Mouse (Mus musculus): Measurements from ENCODE around the gene Tenm3. TPM values are rescaled to one million over a fixed set of nuclear protein-coding genes. Genes with fewer than 3 reads are reported as not detected.

Tenm3 gene
- polyA plus RNA-seq, 1 experiment from 2014 or later: 18.2 TPM

DNA sequence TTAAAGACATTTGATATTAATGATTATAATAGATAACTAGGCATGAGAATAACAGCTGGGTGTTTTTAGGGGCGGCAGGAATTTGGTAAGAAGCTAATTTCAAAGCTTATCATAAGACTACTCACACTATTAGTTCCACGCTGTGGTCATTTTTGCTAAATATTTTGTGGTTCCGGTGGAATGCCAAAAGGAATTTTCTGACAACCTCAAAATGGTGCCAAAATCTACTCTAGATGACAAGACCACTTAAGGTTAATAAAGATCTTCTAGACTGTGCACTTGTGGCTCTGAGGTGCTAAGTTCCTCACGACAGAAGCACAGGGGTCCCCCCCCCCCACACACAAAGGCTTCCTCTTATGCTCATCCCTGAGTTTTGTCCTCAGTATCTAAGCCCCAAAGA, 21.5 kb downstream of the Tenm3 start:
- Histone ChIP-seq H3K4me1 (ENCODE audit: control insufficient read depth, insufficient read depth, low read length) (no peaks in the 10 kb centered on the region; the same call in 1 of the 2 replicates), H3K36me3 (ENCODE audit: control insufficient read depth, insufficient read depth, low read length) (no peaks in the 10 kb centered on the region), H3K9me3 (replicated peaks; ENCODE audit: control insufficient read depth, low read length) (no peaks in the 10 kb centered on the region), H3K27ac (ENCODE audit: low read depth, low read length) (no peak overlapping the region), H3K27me3 (ENCODE audit: control insufficient read depth, insufficient read depth, low read length) (no peaks in the 10 kb centered on the region), H3K4me2 (no peak overlapping the region), H3K9ac (ENCODE audit: low read depth, low read length) (no peak overlapping the region), H3K4me3 (ENCODE audit: low read depth, low read length) (no peak overlapping the region)
- ATAC-seq (replicated peaks; ENCODE audit: insufficient number of reproducible peaks, low FRiP score, low TSS enrichment): no peak
- 79% methylated on average over 4 of the region's 4 CpGs for WGBS (ENCODE audit: insufficient replicate concordance)

- H3K36me3 ChIP-seq (ENCODE audit: control insufficient read depth, insufficient read depth, low read length): no peaks in the 10 kb centered on the region
- H3K4me1 ChIP-seq (ENCODE audit: control insufficient read depth, insufficient read depth, low read length): no peaks in the 10 kb centered on the region
- no peak overlapping the region for H3K4me3 ChIP-seq (ENCODE audit: low read depth, low read length)
- no peaks in the 10 kb centered on the region for H3K9me3 ChIP-seq (replicated peaks; ENCODE audit: control insufficient read depth, low read length)
- 50% methylated on average over 6 of the region's 6 CpGs for WGBS (ENCODE audit: insufficient replicate concordance)
- no peaks in the 10 kb centered on the region for H3K27me3 ChIP-seq (ENCODE audit: control insufficient read depth, insufficient read depth, low read length)
- H3K4me2 ChIP-seq: no peak overlapping the region
- H3K9ac ChIP-seq (ENCODE audit: low read depth, low read length): no peak overlapping the region
- no peak for ATAC-seq (replicated peaks; ENCODE audit: insufficient number of reproducible peaks, low FRiP score, low TSS enrichment)
- H3K27ac ChIP-seq (ENCODE audit: low read depth, low read length): no peak overlapping the region
These were observed 23.8 kb downstream of the Tenm3 start for GRCm38 (mm10) chr8:48819962-48820361.

- Histone ChIP-seq H3K4me1 (ENCODE audit: control insufficient read depth, insufficient read depth, low read length) (no peaks in the 10 kb centered on the region), H3K27me3 (ENCODE audit: control insufficient read depth, insufficient read depth, low read length) (no peaks in the 10 kb centered on the region), H3K4me3 (ENCODE audit: low read depth, low read length) (no peak overlapping the region), H3K9ac (ENCODE audit: low read depth, low read length) (no peak overlapping the region), H3K9me3 (replicated peaks; ENCODE audit: control insufficient read depth, low read length) (no peaks in the 10 kb centered on the region), H3K36me3 (ENCODE audit: control insufficient read depth, insufficient read depth, low read length) (no peaks in the 10 kb centered on the region), H3K27ac (ENCODE audit: low read depth, low read length) (no peak overlapping the region), H3K4me2 (no peak overlapping the region)
- ATAC-seq (replicated peaks; ENCODE audit: insufficient number of reproducible peaks, low FRiP score, low TSS enrichment): no peak
- WGBS (ENCODE audit: insufficient replicate concordance): 74% methylated on average over 5 of the region's 5 CpGs
These were observed 24.4 kb downstream of the Tenm3 start for GRCm38 (mm10) chr8:48819348-48819747.

DNA sequence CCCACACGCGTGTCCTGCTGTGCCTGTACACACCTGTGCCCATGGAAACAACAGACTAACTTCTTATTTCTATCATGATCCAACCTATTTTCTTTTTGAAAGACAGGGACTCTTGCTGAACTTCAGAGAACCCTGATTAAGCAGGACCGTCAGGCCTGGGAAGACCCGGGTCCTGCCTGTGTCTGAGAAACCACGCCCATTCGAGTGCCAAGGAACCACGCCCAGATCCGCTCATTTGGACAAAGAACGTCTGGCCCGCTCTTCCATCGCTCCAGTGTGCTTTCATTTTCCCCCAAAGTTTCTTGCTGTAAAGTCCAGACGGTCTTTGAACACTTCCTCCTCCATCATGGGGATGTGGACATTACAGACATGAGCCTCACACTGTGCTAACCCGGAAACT, 26.8 kb downstream of the Tenm3 start:
- Histone ChIP-seq H3K9ac (ENCODE audit: low read depth, low read length) (no peak overlapping the region), H3K27ac (ENCODE audit: low read depth, low read length) (no peak overlapping the region), H3K4me1 (ENCODE audit: control insufficient read depth, insufficient read depth, low read length) (no peaks in the 10 kb centered on the region), H3K36me3 (ENCODE audit: control insufficient read depth, insufficient read depth, low read length) (no peaks in the 10 kb centered on the region), H3K27me3 (ENCODE audit: control insufficient read depth, insufficient read depth, low read length) (no peaks in the 10 kb centered on the region), H3K4me2 (no peak overlapping the region; the same call in 1 of the 2 replicates), H3K9me3 (replicated peaks; ENCODE audit: control insufficient read depth, low read length) (no peaks in the 10 kb centered on the region), H3K4me3 (ENCODE audit: low read depth, low read length) (no peak overlapping the region)
- WGBS (ENCODE audit: insufficient replicate concordance): 57% methylated on average over 13 of the region's 13 CpGs
- ATAC-seq (replicated peaks; ENCODE audit: insufficient number of reproducible peaks, low FRiP score, low TSS enrichment): no peak

DNA sequence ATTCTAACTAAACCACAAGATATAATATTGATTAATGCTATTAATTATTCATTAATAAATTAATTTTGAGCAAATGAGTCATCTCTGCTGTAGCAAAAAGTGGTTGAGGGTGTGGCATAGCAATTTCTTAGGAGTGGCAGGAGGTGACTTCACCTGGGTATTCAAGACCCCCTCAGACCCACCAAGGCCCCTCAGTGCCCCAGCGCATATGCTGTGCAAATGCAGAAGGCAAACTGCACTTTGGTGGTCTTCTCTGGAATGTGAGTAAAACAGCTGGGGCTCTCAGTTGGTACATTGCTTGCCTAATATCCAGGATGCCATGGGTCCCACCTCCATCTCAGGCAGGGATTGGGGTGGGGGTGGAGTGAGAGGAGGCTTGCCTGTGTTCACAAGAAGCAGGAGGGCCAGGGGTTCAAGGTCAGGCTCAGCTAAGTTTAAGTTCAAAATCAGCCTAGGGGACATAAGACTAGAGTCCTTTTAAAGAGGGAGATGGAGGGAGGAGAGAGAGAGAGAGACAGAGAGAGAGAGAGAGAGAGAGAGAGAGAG, 31.5 kb downstream of the Tenm3 start:
- Histone ChIP-seq H3K4me2 (no peak overlapping the region), H3K36me3 (ENCODE audit: control insufficient read depth, insufficient read depth, low read length) (no peaks in the 10 kb centered on the region), H3K27me3 (ENCODE audit: control insufficient read depth, insufficient read depth, low read length) (0 out of 2 replicates have a peak, but pooled peaks cover 2% of the 10 kb centered on the region), H3K27ac (ENCODE audit: low read depth, low read length) (no peak overlapping the region), H3K4me3 (ENCODE audit: low read depth, low read length) (no peak overlapping the region), H3K4me1 (ENCODE audit: control insufficient read depth, insufficient read depth, low read length) (no peaks in the 10 kb centered on the region), H3K9me3 (replicated peaks; ENCODE audit: control insufficient read depth, low read length) (no peaks in the 10 kb centered on the region), H3K9ac (ENCODE audit: low read depth, low read length) (no peak overlapping the region)
- ATAC-seq (replicated peaks; ENCODE audit: insufficient number of reproducible peaks, low FRiP score, low TSS enrichment): no peak
- 83% methylated on average over 1 of the region's 1 CpGs for WGBS (ENCODE audit: insufficient replicate concordance)

- WGBS (ENCODE audit: insufficient replicate concordance): 71% methylated on average over 1 of the region's 1 CpGs
- Histone ChIP-seq H3K36me3 (ENCODE audit: control insufficient read depth, insufficient read depth, low read length) (no peaks in the 10 kb centered on the region), H3K9me3 (replicated peaks; ENCODE audit: control insufficient read depth, low read length) (no peaks in the 10 kb centered on the region), H3K27me3 (ENCODE audit: control insufficient read depth, insufficient read depth, low read length) (0 out of 2 replicates have a peak, but pooled peaks cover 2% of the 10 kb centered on the region), H3K27ac (ENCODE audit: low read depth, low read length) (no peak overlapping the region), H3K9ac (ENCODE audit: low read depth, low read length) (no peak overlapping the region), H3K4me2 (no peak overlapping the region), H3K4me1 (ENCODE audit: control insufficient read depth, insufficient read depth, low read length) (no peaks in the 10 kb centered on the region), H3K4me3 (ENCODE audit: low read depth, low read length) (no peak overlapping the region)
- ATAC-seq (replicated peaks; ENCODE audit: insufficient number of reproducible peaks, low FRiP score, low TSS enrichment): no peak
These were observed 33.1 kb downstream of the Tenm3 start for GRCm38 (mm10) chr8:48810615-48811014.

GRCm38 (mm10) chr8:48809104-48809503, 34.6 kb downstream of the Tenm3 start:
- no peak overlapping the region for H3K4me3 ChIP-seq (ENCODE audit: low read depth, low read length)
- H3K36me3 ChIP-seq (ENCODE audit: control insufficient read depth, insufficient read depth, low read length): no peaks in the 10 kb centered on the region
- no peaks in the 10 kb centered on the region for H3K9me3 ChIP-seq (replicated peaks; ENCODE audit: control insufficient read depth, low read length)
- ATAC-seq (replicated peaks; ENCODE audit: insufficient number of reproducible peaks, low FRiP score, low TSS enrichment): no peak
- WGBS (ENCODE audit: insufficient replicate concordance): 9% methylated on average over 3 of the region's 3 CpGs
- 0 out of 2 replicates have a peak, but pooled peaks cover 2% of the 10 kb centered on the region for H3K27me3 ChIP-seq (ENCODE audit: control insufficient read depth, insufficient read depth, low read length)
- no peak overlapping the region for H3K9ac ChIP-seq (ENCODE audit: low read depth, low read length)
- no peak overlapping the region for H3K4me2 ChIP-seq
- no peak overlapping the region for H3K27ac ChIP-seq (ENCODE audit: low read depth, low read length)
- H3K4me1 ChIP-seq (ENCODE audit: control insufficient read depth, insufficient read depth, low read length): no peaks in the 10 kb centered on the region

- no peaks in the 10 kb centered on the region for H3K27me3 ChIP-seq (ENCODE audit: control insufficient read depth, insufficient read depth, low read length)
- no peak for ATAC-seq (replicated peaks; ENCODE audit: insufficient number of reproducible peaks, low FRiP score, low TSS enrichment)
- H3K27ac ChIP-seq (ENCODE audit: low read depth, low read length): no peak overlapping the region
- H3K4me2 ChIP-seq: no peak overlapping the region
- H3K4me3 ChIP-seq (ENCODE audit: low read depth, low read length): no peak overlapping the region
- 70% methylated on average over 8 of the region's 8 CpGs for WGBS (ENCODE audit: insufficient replicate concordance)
- no peak overlapping the region for H3K9ac ChIP-seq (ENCODE audit: low read depth, low read length)
- no peaks in the 10 kb centered on the region for H3K9me3 ChIP-seq (replicated peaks; ENCODE audit: control insufficient read depth, low read length)
- no peaks in the 10 kb centered on the region for H3K4me1 ChIP-seq (ENCODE audit: control insufficient read depth, insufficient read depth, low read length)
- H3K36me3 ChIP-seq (ENCODE audit: control insufficient read depth, insufficient read depth, low read length): no peaks in the 10 kb centered on the region
These were observed 40.7 kb downstream of the Tenm3 start for GRCm38 (mm10) chr8:48803070-48803469.

DNA sequence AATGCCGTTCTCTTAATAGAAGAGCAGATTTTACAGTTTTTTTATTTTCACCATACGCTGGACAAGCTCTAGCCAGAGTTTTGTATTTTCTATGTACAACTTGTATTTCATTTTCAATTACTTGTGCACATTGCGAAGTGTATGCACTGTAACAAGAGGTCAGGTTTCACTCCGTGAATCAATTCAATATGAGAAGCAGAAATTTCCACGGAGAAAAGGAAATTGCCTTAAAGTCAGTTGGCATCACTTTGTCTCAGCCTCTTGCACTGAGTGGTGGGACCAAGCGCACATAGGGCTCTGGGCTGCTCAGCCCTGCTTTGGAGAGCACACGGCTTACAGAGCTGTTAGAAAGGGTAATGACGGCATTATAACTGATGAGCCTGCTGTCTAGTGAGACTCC, 41.5 kb downstream of the Tenm3 start:
- Histone ChIP-seq H3K9me3 (replicated peaks; ENCODE audit: control insufficient read depth, low read length) (no peaks in the 10 kb centered on the region), H3K4me1 (ENCODE audit: control insufficient read depth, insufficient read depth, low read length) (no peaks in the 10 kb centered on the region), H3K36me3 (ENCODE audit: control insufficient read depth, insufficient read depth, low read length) (no peaks in the 10 kb centered on the region), H3K9ac (ENCODE audit: low read depth, low read length) (no peak overlapping the region), H3K4me2 (no peak overlapping the region), H3K27me3 (ENCODE audit: control insufficient read depth, insufficient read depth, low read length) (no peaks in the 10 kb centered on the region), H3K27ac (ENCODE audit: low read depth, low read length) (no peak overlapping the region), H3K4me3 (ENCODE audit: low read depth, low read length) (no peak overlapping the region)
- WGBS (ENCODE audit: insufficient replicate concordance): 74% methylated on average over 8 of the region's 8 CpGs
- no peak for ATAC-seq (replicated peaks; ENCODE audit: insufficient number of reproducible peaks, low FRiP score, low TSS enrichment)

All from heart, embryonic 11.5 days (tissue).